Mouse (Mus musculus): ENCODE measurements around the gene Dusp2. TPM values are rescaled to one million over a fixed set of nuclear protein-coding genes. Genes with fewer than 3 reads are reported as not detected.

Gene Dusp2
- polyA plus RNA-seq, 1 experiment from 2014 or later, result 7.1 TPM

- no peak for DNase-seq (ENCODE audit: low spot score)
Observed at GRCm38 (mm10) chr2:127375087-127375486, 39.1 kb downstream of the Dusp2 start.

GRCm38 (mm10) chr2:127375759-127376341 lies 39.9 kb downstream of the Dusp2 start:
- ATAC-seq (ENCODE audit: low read depth) (no peak), DNase-seq (ENCODE audit: low spot score) (no peak)
- no peaks in the 10 kb centered on the region for H3K9me3 ChIP-seq (ENCODE audit: control insufficient read depth, low read length)
- H3K4me2 ChIP-seq (ENCODE audit: low read depth, low read length), result no peak overlapping the region
- H3K27ac ChIP-seq (replicated peaks; ENCODE audit: low read depth, low read length), result no peak overlapping the region
- no peaks in the 10 kb centered on the region for H3K36me3 ChIP-seq (ENCODE audit: control insufficient read depth, insufficient read depth, low read length)
- no peaks in the 10 kb centered on the region for H3K4me1 ChIP-seq (ENCODE audit: control insufficient read depth, insufficient read depth, low read length)
- 50% methylated on average over 7 of the region's 7 CpGs for WGBS
- no peaks in the 10 kb centered on the region for H3K27me3 ChIP-seq (replicated peaks; ENCODE audit: control insufficient read depth, insufficient read depth, low read length)
- no peak overlapping the region for H3K4me3 ChIP-seq (ENCODE audit: low read depth, low read length)
- no peak overlapping the region for H3K9ac ChIP-seq (ENCODE audit: low read depth, low read length)

More at GRCm38 (mm10) chr2:127375087-127375486, 39.1 kb downstream of the Dusp2 start:
- 73% methylated on average over 3 of the region's 3 CpGs for WGBS
- no peaks in the 10 kb centered on the region for H3K4me1 ChIP-seq (ENCODE audit: control insufficient read depth, insufficient read depth, low read length)
- no peaks in the 10 kb centered on the region for H3K9me3 ChIP-seq (ENCODE audit: control insufficient read depth, low read length)
- no peak overlapping the region for H3K4me3 ChIP-seq (ENCODE audit: low read depth, low read length)
- H3K9ac ChIP-seq (ENCODE audit: low read depth, low read length), result no peak overlapping the region
- H3K27me3 ChIP-seq (replicated peaks; ENCODE audit: control insufficient read depth, insufficient read depth, low read length), result no peaks in the 10 kb centered on the region
- no peak for ATAC-seq (ENCODE audit: low read depth)
- no peak overlapping the region for H3K4me2 ChIP-seq (ENCODE audit: low read depth, low read length)
- no peak overlapping the region for H3K27ac ChIP-seq (replicated peaks; ENCODE audit: low read depth, low read length)
- no peaks in the 10 kb centered on the region for H3K36me3 ChIP-seq (ENCODE audit: control insufficient read depth, insufficient read depth, low read length)

- no peaks in the 10 kb centered on the region for H3K9me3 ChIP-seq (ENCODE audit: control insufficient read depth, low read length)
- no peak overlapping the region for H3K27ac ChIP-seq (replicated peaks; ENCODE audit: low read depth, low read length)
- no peak for ATAC-seq (ENCODE audit: low read depth)
- H3K36me3 ChIP-seq (ENCODE audit: control insufficient read depth, insufficient read depth, low read length), result no peaks in the 10 kb centered on the region
- DNase-seq (ENCODE audit: low spot score), result no peak
- WGBS, result 76% methylated on average over 6 of the region's 6 CpGs
- H3K4me3 ChIP-seq (ENCODE audit: low read depth, low read length), result no peak overlapping the region
- no peak overlapping the region for H3K4me2 ChIP-seq (ENCODE audit: low read depth, low read length)
- H3K9ac ChIP-seq (ENCODE audit: low read depth, low read length), result no peak overlapping the region
- H3K4me1 ChIP-seq (ENCODE audit: control insufficient read depth, insufficient read depth, low read length), result no peaks in the 10 kb centered on the region
- no peaks in the 10 kb centered on the region for H3K27me3 ChIP-seq (replicated peaks; ENCODE audit: control insufficient read depth, insufficient read depth, low read length)
Observed at GRCm38 (mm10) chr2:127376423-127377051, 40.6 kb downstream of the Dusp2 start.

- Histone ChIP-seq H3K36me3 (ENCODE audit: control insufficient read depth, insufficient read depth, low read length) (no peaks in the 10 kb centered on the region), H3K9ac (ENCODE audit: low read depth, low read length) (no peak overlapping the region), H3K4me3 (ENCODE audit: low read depth, low read length) (no peak overlapping the region), H3K27ac (replicated peaks; ENCODE audit: low read depth, low read length) (no peak overlapping the region), H3K4me2 (ENCODE audit: low read depth, low read length) (no peak overlapping the region), H3K9me3 (ENCODE audit: control insufficient read depth, low read length) (no peaks in the 10 kb centered on the region), H3K27me3 (replicated peaks; ENCODE audit: control insufficient read depth, insufficient read depth, low read length) (no peaks in the 10 kb centered on the region), H3K4me1 (ENCODE audit: control insufficient read depth, insufficient read depth, low read length) (no peaks in the 10 kb centered on the region)
- ATAC-seq (ENCODE audit: low read depth) (no peak), DNase-seq (ENCODE audit: low spot score) (no peak)
- WGBS, result 63% methylated on average over 7 of the region's 7 CpGs
Observed at GRCm38 (mm10) chr2:127377942-127378610, 42.1 kb downstream of the Dusp2 start.

- H3K4me3 ChIP-seq (ENCODE audit: low read depth, low read length), result no peak overlapping the region
- H3K27ac ChIP-seq (replicated peaks; ENCODE audit: low read depth, low read length), result no peak overlapping the region
- no peak overlapping the region for H3K4me2 ChIP-seq (ENCODE audit: low read depth, low read length)
- 53% methylated on average over 7 of the region's 7 CpGs for WGBS
- H3K9ac ChIP-seq (ENCODE audit: low read depth, low read length), result no peak overlapping the region
- no peaks in the 10 kb centered on the region for H3K9me3 ChIP-seq (ENCODE audit: control insufficient read depth, low read length)
- H3K27me3 ChIP-seq (replicated peaks; ENCODE audit: control insufficient read depth, insufficient read depth, low read length), result no peaks in the 10 kb centered on the region
- ATAC-seq (ENCODE audit: low read depth) (no peak), DNase-seq (ENCODE audit: low spot score) (no peak)
- no peaks in the 10 kb centered on the region for H3K36me3 ChIP-seq (ENCODE audit: control insufficient read depth, insufficient read depth, low read length)
- H3K4me1 ChIP-seq (ENCODE audit: control insufficient read depth, insufficient read depth, low read length), result no peaks in the 10 kb centered on the region
Observed at GRCm38 (mm10) chr2:127378611-127378990, 42.6 kb downstream of the Dusp2 start.

- Histone ChIP-seq H3K27me3 (replicated peaks; ENCODE audit: control insufficient read depth, insufficient read depth, low read length) (no peaks in the 10 kb centered on the region), H3K36me3 (ENCODE audit: control insufficient read depth, insufficient read depth, low read length) (no peaks in the 10 kb centered on the region), H3K4me1 (ENCODE audit: control insufficient read depth, insufficient read depth, low read length) (no peaks in the 10 kb centered on the region), H3K9me3 (ENCODE audit: control insufficient read depth, low read length) (no peaks in the 10 kb centered on the region), H3K4me3 (ENCODE audit: low read depth, low read length) (no peak overlapping the region), H3K9ac (ENCODE audit: low read depth, low read length) (no peak overlapping the region), H3K4me2 (ENCODE audit: low read depth, low read length) (no peak overlapping the region), H3K27ac (replicated peaks; ENCODE audit: low read depth, low read length) (no peak overlapping the region)
- no peak for ATAC-seq (ENCODE audit: low read depth)
- no peak for DNase-seq (ENCODE audit: low spot score)
- WGBS, result 67% methylated on average over 3 of the region's 3 CpGs
Observed at GRCm38 (mm10) chr2:127379250-127379649, 43.3 kb downstream of the Dusp2 start.

GRCm38 (mm10) chr2:127383881-127384280 lies 47.9 kb downstream of the Dusp2 start:
- WGBS, result 59% methylated on average over 7 of the region's 7 CpGs
- ATAC-seq (ENCODE audit: low read depth) (no peak), DNase-seq (ENCODE audit: low spot score) (no peak)
- H3K27ac ChIP-seq (replicated peaks; ENCODE audit: low read depth, low read length), result no peak overlapping the region
- no peak overlapping the region for H3K4me3 ChIP-seq (ENCODE audit: low read depth, low read length)
- no peaks in the 10 kb centered on the region for H3K4me1 ChIP-seq (ENCODE audit: control insufficient read depth, insufficient read depth, low read length)
- no peaks in the 10 kb centered on the region for H3K9me3 ChIP-seq (ENCODE audit: control insufficient read depth, low read length)
- H3K4me2 ChIP-seq (ENCODE audit: low read depth, low read length), result no peak overlapping the region
- no peaks in the 10 kb centered on the region for H3K27me3 ChIP-seq (replicated peaks; ENCODE audit: control insufficient read depth, insufficient read depth, low read length)
- H3K9ac ChIP-seq (ENCODE audit: low read depth, low read length), result no peak overlapping the region
- no peaks in the 10 kb centered on the region for H3K36me3 ChIP-seq (ENCODE audit: control insufficient read depth, insufficient read depth, low read length)

- ATAC-seq (ENCODE audit: low read depth) (no peak), DNase-seq (ENCODE audit: low spot score) (no peak)
- Histone ChIP-seq H3K4me2 (ENCODE audit: low read depth, low read length) (no peak overlapping the region), H3K36me3 (ENCODE audit: control insufficient read depth, insufficient read depth, low read length) (no peaks in the 10 kb centered on the region), H3K27me3 (replicated peaks; ENCODE audit: control insufficient read depth, insufficient read depth, low read length) (no peaks in the 10 kb centered on the region), H3K4me1 (ENCODE audit: control insufficient read depth, insufficient read depth, low read length) (no peaks in the 10 kb centered on the region), H3K9me3 (ENCODE audit: control insufficient read depth, low read length) (no peaks in the 10 kb centered on the region), H3K4me3 (ENCODE audit: low read depth, low read length) (no peak overlapping the region), H3K27ac (replicated peaks; ENCODE audit: low read depth, low read length) (no peak overlapping the region), H3K9ac (ENCODE audit: low read depth, low read length) (no peak overlapping the region)
- 73% methylated on average over 2 of the region's 2 CpGs for WGBS
Observed at GRCm38 (mm10) chr2:127387521-127387920, 51.6 kb downstream of the Dusp2 start.
